Mouse (Mus musculus): ENCODE results near the gene Alg11.

DNA sequence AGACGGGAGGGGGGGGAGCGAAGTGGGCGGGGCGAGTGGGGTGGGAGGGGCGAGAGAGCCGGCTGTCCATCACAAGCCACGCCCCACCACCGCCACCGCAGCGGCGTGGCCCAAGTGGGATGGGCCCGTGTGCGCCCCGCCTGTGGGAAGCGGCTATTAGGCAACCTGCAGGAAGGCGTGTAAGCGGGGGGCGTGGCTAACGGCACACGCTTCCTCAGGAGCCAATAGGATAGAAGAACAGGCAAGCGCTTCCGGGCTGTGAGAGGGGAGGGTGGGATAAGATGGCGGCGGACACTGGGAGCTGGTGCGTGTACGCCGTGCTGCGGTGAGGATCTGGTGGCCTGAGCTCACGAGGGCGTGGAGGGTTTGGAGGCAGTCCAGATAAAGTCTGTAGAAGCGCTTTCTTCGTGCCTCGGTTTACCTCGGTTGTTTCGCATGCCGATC is at the start of gene Alg11:
- TF ChIP-seq CTCF (conservative IDR thresholded peaks at IDR 0.05; ENCODE audit: low read length) (no peak), NANOG (IDR thresholded peaks at IDR 0.05; ENCODE audit: borderline replicate concordance, low read length) (no peak)

All from E14TG2a.4 (cell line).